8 mouse cellular contexts compared by ENCODE assay signal in genomic region chr5:121828491-121829432, GRCm38 (mm10). TPM values are rescaled to one million over a fixed set of nuclear protein-coding genes. Genes with fewer than 3 reads are reported as not detected.
A peak's percentile ranks its signal among the peaks of the same experiment; 100 is the strongest.
DNase-seq lines count a peak whose midpoint lies in the region; ATAC-seq lines count a peak whose summit lies in the region.

No protein-coding gene starts in this region.

- WGBS in forebrain, embryonic 11.5 days, result 3% methylated on average over 80 of the region's 82 CpGs
- WGBS in limb, embryonic 15.5 days, result 7% methylated on average over 82 of the region's 82 CpGs
- 15% methylated on average over 81 of the region's 82 CpGs for WGBS in stomach, embryonic 16.5 days

- no peak overlapping the region for H3K27ac ChIP-seq in forebrain, embryonic 11.5 days (ENCODE audit: low read depth, low read length)
- no peak overlapping the region for H3K27ac ChIP-seq in limb, embryonic 15.5 days
- no peak overlapping the region for H3K27ac ChIP-seq in stomach, embryonic 16.5 days (ENCODE audit: low read length)

- peak overlapping the region; percentile 94 for H3K4me2 ChIP-seq in forebrain, embryonic 11.5 days (ENCODE audit: low read depth, low read length, severe bottlenecking)
- H3K4me2 ChIP-seq in limb, embryonic 15.5 days, result peak overlapping the region; percentile 78
- peak overlapping the region; percentile 60 for H3K4me2 ChIP-seq in stomach, embryonic 16.5 days (ENCODE audit: low read depth, low read length)

- H3K36me3 ChIP-seq in forebrain, embryonic 11.5 days (ENCODE audit: control insufficient read depth, insufficient read depth, low read length), result no peaks in the 10 kb centered on the region; the same call in 1 of the 2 replicates
- peaks cover 39% of the 10 kb centered on the region for H3K36me3 ChIP-seq in limb, embryonic 15.5 days
- no peaks in the 10 kb centered on the region for H3K36me3 ChIP-seq in stomach, embryonic 16.5 days (ENCODE audit: control insufficient read depth, insufficient read depth, low read length)

- H3K9ac ChIP-seq in forebrain, embryonic 11.5 days (ENCODE audit: low read length), result peak overlapping the region; percentile 43
- H3K9ac ChIP-seq in limb, embryonic 15.5 days, result 0 out of 2 replicates have a peak overlapping the region, but pooled peaks have one; percentile 14
- H3K9ac ChIP-seq in stomach, embryonic 16.5 days (ENCODE audit: low read length), result peak overlapping the region; percentile 63

- peak; percentile 43 to 65 for DNase-seq in kidney, postnatal 4 days
- no peak for DNase-seq in kidney, adult 8-10 months
- DNase-seq in cerebellum, adult 11-12 months, result peak; percentile 82
- peak; percentile 74 for DNase-seq in forebrain, embryonic 11.5 days (ENCODE audit: low spot score)
- no peak for DNase-seq in adrenal gland, postnatal 4 days (ENCODE audit: low spot score in 2 of 2)
- no peak for DNase-seq in frontal cortex, postnatal 14 days (ENCODE audit: low spot score in 2 of 2)

- no peaks in the 10 kb centered on the region for H3K9me3 ChIP-seq in forebrain, embryonic 11.5 days (ENCODE audit: control insufficient read depth, low read length)
- no peaks in the 10 kb centered on the region for H3K9me3 ChIP-seq in limb, embryonic 15.5 days
- no peaks in the 10 kb centered on the region for H3K9me3 ChIP-seq in stomach, embryonic 16.5 days (replicated peaks; ENCODE audit: control insufficient read depth, low read length)

- H3K27me3 ChIP-seq in forebrain, embryonic 11.5 days (ENCODE audit: control insufficient read depth, insufficient read depth, low read length), result peaks cover 20% of the 10 kb centered on the region
- peaks cover 22% of the 10 kb centered on the region for H3K27me3 ChIP-seq in limb, embryonic 15.5 days
- no peaks in the 10 kb centered on the region for H3K27me3 ChIP-seq in stomach, embryonic 16.5 days (ENCODE audit: control insufficient read depth, insufficient read depth, low read length)

- peak overlapping the region; percentile 40 for H3K4me3 ChIP-seq in forebrain, embryonic 11.5 days (ENCODE audit: low read depth, low read length)
- H3K4me3 ChIP-seq in limb, embryonic 15.5 days, result peak overlapping the region; percentile 39
- peak overlapping the region; percentile 30 for H3K4me3 ChIP-seq in stomach, embryonic 16.5 days (replicated peaks; ENCODE audit: low read length)

- peaks cover 11% of the 10 kb centered on the region; the same call in 1 of the 2 replicates for H3K4me1 ChIP-seq in forebrain, embryonic 11.5 days (replicated peaks; ENCODE audit: control insufficient read depth, insufficient read depth, low read length)
- peaks cover 34% of the 10 kb centered on the region for H3K4me1 ChIP-seq in limb, embryonic 15.5 days
- peaks cover 23% of the 10 kb centered on the region for H3K4me1 ChIP-seq in stomach, embryonic 16.5 days (ENCODE audit: control insufficient read depth, insufficient read depth, low read length)

- ATAC-seq in forebrain, embryonic 11.5 days (replicated peaks; ENCODE audit: low FRiP score), result peak; percentile 32; the same call in 1 of the 2 replicates
- ATAC-seq in limb, embryonic 15.5 days (ENCODE audit: insufficient number of reproducible peaks, low FRiP score, low TSS enrichment, low read depth), result no peak
- ATAC-seq in stomach, embryonic 16.5 days (ENCODE audit: insufficient read depth, low FRiP score), result peak; percentile 10; the same call in 1 of the 2 replicates

RNA-seq across cellular contexts. Expression of gene Sh2b3, which starts 8.7 kb away (rescaled TPM):
- 9.1 and 9.8 TPM in 2 replicates for polyA plus RNA-seq in forebrain, embryonic 11.5 days (2014; fragmentation: Nextera tagmentation; extraction: Ambion mirVana)
- polyA plus RNA-seq in limb, embryonic 15.5 days (2015; fragmentation: Nextera tagmentation; extraction: Ambion mirVana), result 13.1 and 14.8 TPM in 2 replicates
- 8.3 and 8.8 TPM in 2 replicates for polyA plus RNA-seq in stomach, embryonic 16.5 days (2015; fragmentation: Nextera tagmentation; extraction: Ambion mirVana)
- total RNA-seq in adrenal gland, postnatal 4 days (2021), result 10 to 100 TPM; 49.7 to 54.1 TPM

RNA-seq across cellular contexts. Expression of gene Pheta1, which starts 20.0 kb away (rescaled TPM):
- 35.7 and 38.4 TPM in 2 replicates for polyA plus RNA-seq in forebrain, embryonic 11.5 days (2014; fragmentation: Nextera tagmentation; extraction: Ambion mirVana)
- 28.0 and 29.0 TPM in 2 replicates for polyA plus RNA-seq in limb, embryonic 15.5 days (2015; fragmentation: Nextera tagmentation; extraction: Ambion mirVana)
- polyA plus RNA-seq in stomach, embryonic 16.5 days (2015; fragmentation: Nextera tagmentation; extraction: Ambion mirVana), result 16.9 and 17.4 TPM in 2 replicates
- 10 to 100 TPM; 12.8 to 13.6 TPM for total RNA-seq in adrenal gland, postnatal 4 days (2021)

Comparison
In these comparisons a context has a peak if more than half of its experiments do, and no peak if none do; other contexts are left out.
1. DNase-seq: peak in kidney, postnatal 4 days (2 of 2), cerebellum, adult 11-12 months (single experiment) and forebrain, embryonic 11.5 days (single experiment); none in kidney, adult 8-10 months (0 of 2), adrenal gland, postnatal 4 days (0 of 2) and frontal cortex, postnatal 14 days (0 of 2).
2. Peak in every context shown above with its lines, with median percentiles within 50 percentile points of each other: H3K4me2 ChIP-seq, H3K4me3 ChIP-seq and H3K9ac ChIP-seq.